Mouse (Mus musculus): Measurements from ENCODE around the gene Gm20388. TPM values are rescaled to one million over a fixed set of nuclear protein-coding genes. Genes with fewer than 3 reads are reported as not detected.
A peak's percentile ranks its signal among the peaks of the same experiment; 100 is the strongest.
"Not testable (repeated sequence)": the region's sequence is repeated elsewhere in the genome, so short reads cannot be mapped to it uniquely, and the experiment has no call there.

The Gm20388 gene
- total RNA-seq, 2 experiments from 2014 or later, result 10.3 to 10.6 TPM

GRCm38 (mm10) chr8:123243053-123243452, 3332.4 kb downstream of the Gm20388 start:
- DNase-seq (ENCODE audit: low spot score in 2 of 2), result no peak
- intact Hi-C loops (cut with DNase I), result no loop called here

- intact Hi-C loops (cut with DNase I), result no loop called here
- DNase-seq (ENCODE audit: low spot score in 2 of 2), result no peak
These were observed 3333.7 kb downstream of the Gm20388 start for GRCm38 (mm10) chr8:123244382-123244781.

- intact Hi-C loops (cut with DNase I), result no loop called here
- DNase-seq (ENCODE audit: low spot score in 2 of 2), result no peak
These were observed 3334.9 kb downstream of the Gm20388 start for GRCm38 (mm10) chr8:123245543-123245942.

GRCm38 (mm10) chr8:123247748-123248147, 3337.1 kb downstream of the Gm20388 start:
- no peak for DNase-seq (ENCODE audit: low spot score in 2 of 2)
- intact Hi-C loops (cut with DNase I), result no loop called here

- no peak for DNase-seq (ENCODE audit: low spot score in 2 of 2)
- intact Hi-C loops (cut with DNase I), result no loop called here
These were observed 3338.0 kb downstream of the Gm20388 start for GRCm38 (mm10) chr8:123248596-123248995.

GRCm38 (mm10) chr8:123250940-123251339, 3340.3 kb downstream of the Gm20388 start:
- intact Hi-C loops (cut with DNase I), result no loop called here
- DNase-seq (ENCODE audit: low spot score in 2 of 2), result no peak

GRCm38 (mm10) chr8:123252925-123253324, 3342.3 kb downstream of the Gm20388 start:
- DNase-seq (ENCODE audit: low spot score in 2 of 2), result no peak
- intact Hi-C loops (cut with DNase I), result no loop called here

GRCm38 (mm10) chr8:123253451-123254098, 3342.9 kb downstream of the Gm20388 start:
- intact Hi-C loops (cut with DNase I), result no loop called here
- no peak for DNase-seq (ENCODE audit: low spot score in 2 of 2)

GRCm38 (mm10) chr8:123254099-123254885, 3343.7 kb downstream of the Gm20388 start, which contains the start of the genes Zfp276 and Vps9d1:
Gene Zfp276, plus strand, starts transcription at chr8:123254195.
Gene Vps9d1, minus strand, starts transcription at chr8:123254348.
- intact Hi-C loops (cut with DNase I), result no loop called here
- DNase-seq (ENCODE audit: low spot score in 2 of 2), result peak; percentile 80 to 87

- no peak for DNase-seq (ENCODE audit: low spot score in 2 of 2)
These were observed 3344.5 kb downstream of the Gm20388 start for GRCm38 (mm10) chr8:123255170-123255569.

GRCm38 (mm10) chr8:123257114-123257513, 3346.5 kb downstream of the Gm20388 start:
- intact Hi-C loops (cut with DNase I), result no loop called here
- peak; percentile 35 to 44 for DNase-seq (ENCODE audit: low spot score in 2 of 2)

More at GRCm38 (mm10) chr8:123255170-123255569, 3344.5 kb downstream of the Gm20388 start:
- intact Hi-C loops (cut with DNase I), result no loop called here

GRCm38 (mm10) chr8:123257593-123257992, 3347.0 kb downstream of the Gm20388 start:
- DNase-seq (ENCODE audit: low spot score in 2 of 2); intact Hi-C loops (cut with DNase I): not testable (repeated sequence)

GRCm38 (mm10) chr8:123267926-123268656, 3357.4 kb downstream of the Gm20388 start:
- no peak for DNase-seq (ENCODE audit: low spot score in 2 of 2)
- intact Hi-C loops (cut with DNase I), result no loop called here

GRCm38 (mm10) chr8:123271147-123271546, 3360.5 kb downstream of the Gm20388 start:
- DNase-seq (ENCODE audit: low spot score in 2 of 2), result no peak
- intact Hi-C loops (cut with DNase I), result no loop called here

GRCm38 (mm10) chr8:123271901-123272300, 3361.3 kb downstream of the Gm20388 start:
- intact Hi-C loops (cut with DNase I), result no loop called here
- DNase-seq (ENCODE audit: low spot score in 2 of 2), result no peak

GRCm38 (mm10) chr8:123274447-123274846, 3363.8 kb downstream of the Gm20388 start:
- no peak for DNase-seq (ENCODE audit: low spot score in 2 of 2)
- intact Hi-C loops (cut with DNase I), result no loop called here

- no peak for DNase-seq (ENCODE audit: low spot score in 2 of 2)
- intact Hi-C loops (cut with DNase I), result no loop called here
These were observed 3364.5 kb downstream of the Gm20388 start for GRCm38 (mm10) chr8:123275096-123275495.

- no peak for DNase-seq (ENCODE audit: low spot score in 2 of 2)
- intact Hi-C loops (cut with DNase I), result loop anchor here (2.0 kb wide), 1 partner anchor 28 kb away; no protein-coding TSS in a partner anchor
These were observed 3367.8 kb downstream of the Gm20388 start for GRCm38 (mm10) chr8:123278445-123278844.

- intact Hi-C loops (cut with DNase I), result loop anchor here (2.0 kb wide), 1 partner anchor 27 kb away; no protein-coding TSS in a partner anchor
- DNase-seq (ENCODE audit: low spot score in 2 of 2), result no peak
These were observed 3369.2 kb downstream of the Gm20388 start for GRCm38 (mm10) chr8:123279828-123280227.
